Mouse (Mus musculus) forebrain, embryonic 14.5 days (tissue): ENCODE results near the gene Igf2bp1. TPM values are rescaled to one million over a fixed set of nuclear protein-coding genes. Genes with fewer than 3 reads are reported as not detected.

ENCODE experiments used
- ATAC-seq: fragments of 200-750 bp; cut with Nextera tagmentation; 2 replicates; pipeline ENCODE4 v1.8.0; 2017; ENCODE audit warnings: mild to moderate bottlenecking, moderate library complexity
- DNase-seq: peaks from one replicate; pipeline ENCODE4 v3.0.0-alpha.2; 2015; ENCODE audit warnings: low spot score
- H3K27ac ChIP-seq: fragments of 300-500 bp; sonication (generic); 2 replicates; pipeline ENCODE4 v1.5.1; 2014; ENCODE audit warnings: low read depth, mild to moderate bottlenecking, control low read depth, low read length, moderate library complexity
- H3K27me3 ChIP-seq: fragments of 300-500 bp; sonication (generic); replicated peaks from 2 replicates; pipeline ENCODE4 v1.6.1; 2014; ENCODE audit warnings: low read length, control low read depth, mixed read lengths; ENCODE audit not compliant: control insufficient read depth, insufficient read depth
- H3K36me3 ChIP-seq: fragments of 300-500 bp; sonication (generic); 2 replicates; pipeline ENCODE4 v1.6.1; 2014; ENCODE audit warnings: low read length, control low read depth; ENCODE audit not compliant: control insufficient read depth, insufficient read depth
- H3K4me1 ChIP-seq: fragments of 300-500 bp; sonication (generic); 2 replicates; pipeline ENCODE4 v1.6.1; 2014; ENCODE audit warnings: antibody characterized with exemption, low read length, control low read depth; ENCODE audit not compliant: control insufficient read depth, insufficient read depth
- H3K4me2 ChIP-seq: fragments of 300-500 bp; sonication (generic); 2 replicates; pipeline ENCODE4 v1.6.1; 2014; ENCODE audit warnings: mild to moderate bottlenecking, control low read depth, low read length
- H3K4me3 ChIP-seq: fragments of 300-500 bp; sonication (generic); 2 replicates; pipeline ENCODE4 v1.5.1; 2014; ENCODE audit warnings: low read depth, low read length, control low read depth
- H3K9ac ChIP-seq: fragments of 300-500 bp; sonication (generic); 2 replicates; pipeline ENCODE4 v1.6.1; 2014; ENCODE audit warnings: mild to moderate bottlenecking, low read length, control low read depth, moderate library complexity
- H3K9me3 ChIP-seq: fragments of 300-500 bp; sonication (generic); replicated peaks from 2 replicates; pipeline ENCODE4 v1.6.1; 2016; ENCODE audit warnings: low read length, control low read depth, mixed read lengths; ENCODE audit not compliant: control insufficient read depth
- WGBS: fragments of 180-500 bp; shearing (Covaris S2); extraction: QIAGEN DNeasy Blood & Tissue Kit; methylation state at CpG from one replicate; pipeline ENCODE4 v1.1.7; 2014; 5-methylcytosine and 5-hydroxymethylcytosine counted together
- polyA plus RNA-seq: library from polyadenylated mRNA; unstranded; fragments of >200 nt; fragmentation: Nextera tagmentation; extraction: Ambion mirVana; gene quantifications from 2 replicates; pipeline ENCODE4 v1.2.1, GENCODE M21; 2014

Igf2bp1 gene
- polyA plus RNA-seq, 1 experiment from 2014 or later = 15.3 TPM

DNA sequence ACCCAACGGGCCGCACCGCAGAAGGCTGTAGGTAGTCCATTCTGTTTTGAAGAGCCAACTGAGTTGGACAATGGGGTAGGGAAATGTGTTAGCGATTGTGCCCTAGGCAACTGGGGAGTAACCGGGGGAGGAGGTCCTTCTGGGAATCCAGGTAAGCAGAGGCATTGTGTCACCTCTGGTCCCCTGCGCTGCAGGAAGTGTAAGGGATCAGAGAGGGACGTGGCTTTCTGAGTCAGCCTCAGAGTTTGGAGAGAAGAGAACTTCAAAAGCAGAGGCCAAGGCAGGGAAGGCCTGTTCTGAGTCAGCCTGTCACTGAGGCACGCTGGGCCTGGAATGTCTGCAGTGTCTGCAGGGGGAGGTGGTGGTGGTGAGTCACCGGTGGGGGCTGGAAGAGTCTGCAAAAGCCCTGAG lies 12.2 kb upstream of the Igf2bp1 start:
- no peak for DNase-seq
- H3K4me1 ChIP-seq = no peaks in the 10 kb centered on the region
- H3K27ac ChIP-seq = no peak overlapping the region
- no peak overlapping the region for H3K4me2 ChIP-seq
- no peaks in the 10 kb centered on the region for H3K27me3 ChIP-seq
- no peak for ATAC-seq
- H3K4me3 ChIP-seq = no peak overlapping the region
- no peak overlapping the region for H3K9ac ChIP-seq
- 12% methylated on average over 9 of the region's 9 CpGs for WGBS
- no peaks in the 10 kb centered on the region for H3K36me3 ChIP-seq
- no peaks in the 10 kb centered on the region for H3K9me3 ChIP-seq

DNA sequence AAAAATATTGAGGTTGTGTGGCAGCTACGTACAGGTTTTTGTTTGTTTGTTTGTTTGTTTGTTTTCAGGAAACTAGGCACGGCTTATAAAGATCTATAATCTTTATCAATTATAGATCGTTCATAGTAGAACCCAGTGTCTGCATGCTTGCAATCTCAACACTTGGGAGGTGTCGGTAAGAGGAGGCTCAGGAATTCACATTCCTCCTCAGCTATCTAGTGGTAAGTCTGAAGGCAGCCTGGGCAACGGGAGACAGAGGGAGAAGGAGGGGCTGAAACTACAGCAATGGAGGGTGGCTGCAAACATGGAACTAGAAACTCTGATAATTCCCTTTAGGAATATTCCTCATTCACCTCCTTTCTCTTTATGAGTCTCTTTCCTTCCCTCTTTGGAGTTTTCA lies 9.7 kb upstream of the Igf2bp1 start:
- Histone ChIP-seq H3K4me2 (no peak overlapping the region), H3K9me3 (no peaks in the 10 kb centered on the region), H3K9ac (no peak overlapping the region), H3K36me3 (no peaks in the 10 kb centered on the region), H3K27me3 (no peaks in the 10 kb centered on the region), H3K4me3 (no peak overlapping the region), H3K27ac (no peak overlapping the region), H3K4me1 (no peaks in the 10 kb centered on the region)
- DNase-seq = no peak
- no peak for ATAC-seq
- 52% methylated on average over 5 of the region's 5 CpGs for WGBS

DNA sequence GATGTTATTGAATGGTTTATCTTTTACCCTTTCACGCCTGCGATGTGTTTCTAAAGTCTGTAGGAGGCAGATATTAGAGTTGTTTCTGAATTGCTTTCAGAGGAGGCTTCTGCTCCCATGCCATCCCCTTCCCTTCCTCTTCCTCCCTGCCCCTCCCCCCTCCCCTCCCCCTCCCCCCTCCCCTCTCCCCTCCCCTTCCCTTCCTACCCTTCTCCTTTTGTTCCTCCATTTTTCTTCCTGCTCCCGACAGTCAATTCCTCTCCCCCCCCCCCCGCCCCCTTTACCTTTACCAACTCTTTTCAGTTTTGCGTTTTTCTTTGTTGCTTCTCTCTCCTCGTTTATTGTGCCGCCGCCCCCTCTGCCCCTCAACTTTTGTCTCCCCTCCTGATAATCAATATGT lies 6.2 kb upstream of the Igf2bp1 start:
- Histone ChIP-seq H3K4me2 (0 out of 2 replicates have a peak overlapping the region, but pooled peaks have one; percentile 1), H3K4me3 (no peak overlapping the region), H3K9ac (no peak overlapping the region), H3K27me3 (no peaks in the 10 kb centered on the region), H3K4me1 (no peaks in the 10 kb centered on the region), H3K9me3 (no peaks in the 10 kb centered on the region), H3K27ac (no peak overlapping the region), H3K36me3 (no peaks in the 10 kb centered on the region)
- DNase-seq = no peak
- 5% methylated on average over 5 of the region's 8 CpGs for WGBS
- ATAC-seq = no peak

DNA sequence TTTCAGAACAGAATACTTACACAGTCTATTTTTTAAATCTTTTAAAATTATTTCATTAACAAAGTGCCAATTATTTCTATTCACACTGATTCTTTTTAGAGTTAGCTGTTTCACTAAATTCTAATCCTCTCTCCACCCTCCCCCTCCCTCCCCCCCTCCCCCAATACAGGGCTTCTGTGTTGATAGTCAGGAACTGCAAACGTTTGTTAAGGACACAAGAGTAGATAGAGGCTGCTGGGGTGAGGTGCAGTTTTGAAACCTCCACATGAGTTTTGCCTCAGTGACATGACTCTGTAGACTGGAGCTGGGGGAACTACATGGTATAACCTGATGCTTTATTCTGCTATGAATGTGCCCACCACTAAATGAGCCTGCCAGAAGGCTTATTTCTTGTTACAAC lies 3.1 kb upstream of the Igf2bp1 start:
- H3K4me2 ChIP-seq = no peak overlapping the region
- H3K4me3 ChIP-seq = no peak overlapping the region
- ATAC-seq (no peak), DNase-seq (no peak)
- H3K36me3 ChIP-seq = no peaks in the 10 kb centered on the region
- H3K27ac ChIP-seq = no peak overlapping the region
- H3K9me3 ChIP-seq = no peaks in the 10 kb centered on the region
- no peaks in the 10 kb centered on the region for H3K4me1 ChIP-seq
- WGBS = 0% methylated on average over 1 of the region's 1 CpGs
- no peak overlapping the region for H3K9ac ChIP-seq
- no peaks in the 10 kb centered on the region for H3K27me3 ChIP-seq

DNA sequence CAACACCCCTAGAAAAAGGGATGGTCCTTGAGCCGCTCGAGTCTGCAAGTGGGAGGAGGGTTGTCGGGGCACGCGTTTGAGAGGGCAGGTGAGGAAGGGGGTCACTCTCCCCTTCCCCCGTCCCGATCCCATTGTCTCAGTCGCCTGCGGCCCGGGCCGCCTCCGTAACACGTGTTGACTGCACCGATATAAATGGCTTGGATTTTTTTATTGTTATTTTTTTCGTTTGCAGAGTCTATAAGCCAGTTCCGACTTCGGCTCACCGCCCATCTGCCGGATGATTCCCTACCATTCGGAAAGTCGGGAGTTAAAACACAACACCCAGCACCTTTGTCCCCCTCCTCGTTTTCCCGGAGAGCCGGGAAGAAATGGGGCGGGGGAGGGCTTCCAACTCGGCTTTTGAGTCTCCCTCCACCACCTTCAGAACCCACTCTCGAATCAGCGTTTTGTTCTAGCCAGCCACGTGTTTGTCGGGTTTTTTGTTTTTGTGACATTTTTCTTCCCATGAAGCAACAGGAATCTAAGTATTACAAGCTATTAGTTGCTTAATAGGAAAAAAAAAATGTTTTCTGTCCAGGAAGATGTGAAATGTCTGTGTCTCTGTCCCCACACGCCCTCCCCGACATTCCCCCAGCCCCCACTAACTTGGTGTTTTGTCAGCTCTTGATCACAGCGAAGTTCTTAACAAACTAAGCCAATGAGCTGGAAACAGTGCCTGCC lies 1.9 kb upstream of the Igf2bp1 start:
- peak overlapping the region; percentile 93 for H3K9ac ChIP-seq
- peak overlapping the region; percentile 85 for H3K4me3 ChIP-seq
- ATAC-seq (no peak; the same call in 1 of the 2 replicates), DNase-seq (peak; percentile 68)
- H3K4me1 ChIP-seq = peaks cover 5% of the 10 kb centered on the region; the same call in 1 of the 2 replicates
- H3K27me3 ChIP-seq = no peaks in the 10 kb centered on the region
- H3K4me2 ChIP-seq = peak overlapping the region; percentile 67
- H3K9me3 ChIP-seq = no peaks in the 10 kb centered on the region
- H3K27ac ChIP-seq = peak overlapping the region; percentile 96
- WGBS = under 1% methylated on average over 33 of the region's 33 CpGs
- no peaks in the 10 kb centered on the region for H3K36me3 ChIP-seq

DNA sequence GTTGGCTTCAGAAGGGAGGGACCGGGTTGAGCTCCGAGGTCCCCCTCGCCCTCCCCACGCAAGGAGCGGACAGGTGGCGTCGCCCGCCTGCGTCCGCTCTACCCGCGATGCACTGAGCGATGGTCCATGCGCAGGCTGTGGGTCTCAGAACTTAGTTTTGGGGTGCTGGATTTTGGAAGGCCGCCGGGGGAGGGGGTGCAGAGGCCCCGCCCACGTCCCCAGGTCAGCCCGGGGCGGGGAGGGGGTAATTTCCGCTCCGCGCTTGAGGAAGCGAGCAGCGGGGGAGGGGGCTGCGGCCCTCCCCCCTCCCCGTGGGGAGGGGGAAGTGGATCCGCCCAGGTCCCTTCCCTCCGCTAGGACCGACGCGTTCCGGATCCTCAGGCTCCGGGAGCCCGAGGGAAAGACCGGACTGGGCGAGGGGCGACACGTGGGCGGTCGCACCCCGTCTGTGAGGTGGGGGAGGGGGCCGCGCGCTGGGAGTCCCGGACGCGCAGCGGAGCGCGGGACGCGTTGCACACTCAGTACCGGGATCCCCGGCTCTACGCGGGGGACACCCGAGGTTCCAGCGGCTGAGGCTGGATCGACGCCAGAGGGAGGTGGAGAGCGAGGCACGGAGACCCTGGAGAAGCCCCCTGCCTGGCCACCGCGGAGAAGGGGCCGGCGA lies 1.2 kb upstream of the Igf2bp1 start:
- DNase-seq = peak; percentile 93

DNA sequence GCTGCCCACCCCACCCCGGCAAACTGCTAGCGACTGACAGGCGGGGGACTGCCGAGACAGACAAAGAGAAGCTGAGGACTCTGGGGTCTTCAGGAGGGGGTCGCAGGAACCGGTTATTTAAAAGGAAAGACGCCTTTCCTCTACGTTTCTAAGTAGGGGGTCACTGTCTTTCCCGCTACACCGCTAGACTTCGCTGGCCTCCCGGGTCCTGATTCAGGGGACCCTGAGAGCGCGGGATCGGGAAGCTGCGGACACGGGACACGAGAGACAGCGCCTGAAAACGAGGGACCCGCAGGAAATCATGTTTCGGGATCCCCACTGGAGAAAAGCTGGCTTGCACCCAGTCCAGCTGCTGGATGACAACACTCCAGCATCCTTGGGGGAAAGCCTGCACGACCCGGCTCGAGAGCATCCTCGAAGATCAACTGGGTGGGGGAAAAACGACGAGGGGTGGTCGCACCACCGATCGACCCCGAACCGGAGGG lies 669 bp upstream of the Igf2bp1 start:
- peak; percentile 52 for ATAC-seq
- no peaks in the 10 kb centered on the region for H3K27me3 ChIP-seq
- peak; percentile 77 for DNase-seq
- under 1% methylated on average over 33 of the region's 33 CpGs for whole genome bisulfite sequencing
- H3K27ac ChIP-seq = peak overlapping the region; percentile 96
- H3K4me3 ChIP-seq = peak overlapping the region; percentile 85
- peak overlapping the region; percentile 93 for H3K9ac ChIP-seq
- no peaks in the 10 kb centered on the region for H3K36me3 ChIP-seq
- peak overlapping the region; percentile 67 for H3K4me2 ChIP-seq
- no peaks in the 10 kb centered on the region for H3K9me3 ChIP-seq
- peaks cover 18% of the 10 kb centered on the region for H3K4me1 ChIP-seq

More for the DNA sequence above, 1.2 kb upstream of the Igf2bp1 start:
- Histone ChIP-seq H3K9ac (peak overlapping the region; percentile 93), H3K36me3 (no peaks in the 10 kb centered on the region), H3K4me3 (peak overlapping the region; percentile 85), H3K27ac (peak overlapping the region; percentile 96), H3K4me2 (peak overlapping the region; percentile 67), H3K9me3 (no peaks in the 10 kb centered on the region), H3K27me3 (no peaks in the 10 kb centered on the region), H3K4me1 (peaks cover 12% of the 10 kb centered on the region; the same call in 1 of the 2 replicates)
- peak; percentile 81 for ATAC-seq
- WGBS = under 1% methylated on average over 63 of the region's 67 CpGs

DNA sequence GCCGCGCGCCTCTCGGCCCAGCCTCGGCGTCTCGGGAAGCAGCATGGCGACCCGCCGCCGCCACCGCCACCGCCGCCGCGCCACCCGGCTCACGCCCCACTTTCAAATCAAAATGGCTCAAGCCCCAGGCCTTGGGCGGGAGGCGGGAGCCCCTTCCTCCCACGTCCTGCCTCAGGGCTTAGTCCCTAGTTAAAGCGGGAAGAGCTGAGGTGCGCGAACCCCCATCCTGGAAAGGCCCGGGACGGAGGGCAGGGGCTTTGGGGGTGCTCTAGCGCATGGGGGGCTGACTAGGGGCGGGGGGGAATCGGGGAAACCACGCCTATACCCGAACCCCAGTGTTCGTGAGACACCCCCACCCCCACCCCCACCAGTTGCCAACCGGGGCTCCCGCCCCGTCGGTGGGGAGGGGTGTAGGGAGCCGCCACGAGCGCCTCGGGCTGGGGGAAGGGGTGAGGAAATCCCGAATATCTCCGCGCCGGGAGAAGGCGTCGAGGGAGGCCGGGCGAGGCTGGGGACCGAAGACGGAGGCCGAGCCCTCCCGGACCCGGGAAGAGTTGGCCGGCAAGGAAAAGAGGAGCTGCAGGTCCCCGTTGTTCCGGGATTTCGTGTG lies 842 bp downstream of the Igf2bp1 start:
- H3K4me3 ChIP-seq = peak overlapping the region; percentile 85
- no peaks in the 10 kb centered on the region for H3K9me3 ChIP-seq
- H3K4me2 ChIP-seq = peak overlapping the region; percentile 67
- ATAC-seq (peak; percentile 10; the same call in 1 of the 2 replicates), DNase-seq (peak; percentile 54)
- peak overlapping the region; percentile 96 for H3K27ac ChIP-seq
- H3K36me3 ChIP-seq = no peaks in the 10 kb centered on the region
- H3K27me3 ChIP-seq = no peaks in the 10 kb centered on the region
- peaks cover 18% of the 10 kb centered on the region for H3K4me1 ChIP-seq
- peak overlapping the region; percentile 93 for H3K9ac ChIP-seq
- WGBS = under 1% methylated on average over 44 of the region's 57 CpGs
